Mouse (Mus musculus): Measurements from ENCODE around the gene Lpcat2. TPM values are rescaled to one million over a fixed set of nuclear protein-coding genes. Genes with fewer than 3 reads are reported as not detected.
A peak's percentile ranks its signal among the peaks of the same experiment; 100 is the strongest.

Lpcat2 gene
- polyA plus RNA-seq, 1 experiment from 2014 or later, result 9.2 TPM

- Histone ChIP-seq H3K36me3 (ENCODE audit: insufficient read depth, low read length) (no peaks in the 10 kb centered on the region), H3K27me3 (ENCODE audit: insufficient read depth, low read length) (peaks cover 37% of the 10 kb centered on the region), H3K9me3 (replicated peaks; ENCODE audit: low read length) (no peaks in the 10 kb centered on the region), H3K27ac (no peak overlapping the region), H3K9ac (ENCODE audit: low read depth, low read length) (no peak overlapping the region), H3K4me1 (replicated peaks; ENCODE audit: insufficient read depth, low read length) (0 out of 2 replicates have a peak, but pooled peaks cover 4% of the 10 kb centered on the region), H3K4me3 (replicated peaks; ENCODE audit: low read depth, low read length) (peak overlapping the region; percentile 28), H3K4me2 (ENCODE audit: low read length) (peak overlapping the region; percentile 58)
- whole genome bisulfite sequencing, result 2% methylated on average over 42 of the region's 42 CpGs
- no peak; the same call in 1 of the 2 replicates for TF ChIP-seq CTCF (IDR thresholded peaks at IDR 0.05; ENCODE audit: low read depth)
- DNase-seq (ENCODE audit: low spot score), result no peak
- ATAC-seq (replicated peaks; ENCODE audit: low FRiP score, low read depth), result 0 out of 2 replicates have a peak, but pooled peaks have one; percentile 13
Observed at GRCm38 (mm10) chr8:92960451-92960911, 105.3 kb downstream of the Lpcat2 start.

DNA sequence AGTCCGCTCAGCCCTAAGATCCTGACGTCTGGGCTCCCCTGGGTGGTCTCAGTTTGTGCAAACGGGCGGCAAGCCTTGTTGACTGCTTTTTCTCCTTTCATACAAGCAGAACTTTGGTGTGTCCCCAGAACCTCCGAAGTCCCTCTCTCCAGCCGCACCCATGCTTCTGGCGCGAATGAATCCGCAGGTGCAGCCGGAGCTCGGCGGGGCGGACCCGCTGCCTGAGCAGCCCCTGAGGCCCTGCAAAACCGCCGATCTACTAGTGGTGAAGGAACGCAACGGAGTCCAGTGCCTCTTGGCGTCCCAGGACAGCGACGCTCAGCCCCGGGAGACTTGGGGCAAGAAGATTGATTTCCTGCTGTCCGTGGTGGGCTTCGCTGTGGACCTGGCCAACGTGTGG lies 105.9 kb downstream of the Lpcat2 start:
- DNase-seq (ENCODE audit: low spot score), result peak; percentile 7
- Histone ChIP-seq H3K27ac (no peak overlapping the region), H3K4me2 (ENCODE audit: low read length) (peak overlapping the region; percentile 58), H3K36me3 (ENCODE audit: insufficient read depth, low read length) (no peaks in the 10 kb centered on the region), H3K9ac (ENCODE audit: low read depth, low read length) (no peak overlapping the region), H3K4me1 (replicated peaks; ENCODE audit: insufficient read depth, low read length) (0 out of 2 replicates have a peak, but pooled peaks cover 4% of the 10 kb centered on the region), H3K4me3 (replicated peaks; ENCODE audit: low read depth, low read length) (peak overlapping the region; percentile 28), H3K9me3 (replicated peaks; ENCODE audit: low read length) (no peaks in the 10 kb centered on the region), H3K27me3 (ENCODE audit: insufficient read depth, low read length) (peaks cover 37% of the 10 kb centered on the region)
- ATAC-seq (replicated peaks; ENCODE audit: low FRiP score, low read depth), result no peak
- TF ChIP-seq CTCF (IDR thresholded peaks at IDR 0.05; ENCODE audit: low read depth), result no peak
- 3% methylated on average over 25 of the region's 25 CpGs for WGBS

- Histone ChIP-seq H3K27ac (no peak overlapping the region), H3K4me3 (replicated peaks; ENCODE audit: low read depth, low read length) (no peak overlapping the region), H3K4me1 (replicated peaks; ENCODE audit: insufficient read depth, low read length) (0 out of 2 replicates have a peak, but pooled peaks cover 4% of the 10 kb centered on the region), H3K27me3 (ENCODE audit: insufficient read depth, low read length) (peaks cover 32% of the 10 kb centered on the region), H3K9ac (ENCODE audit: low read depth, low read length) (no peak overlapping the region), H3K4me2 (ENCODE audit: low read length) (no peak overlapping the region), H3K36me3 (ENCODE audit: insufficient read depth, low read length) (no peaks in the 10 kb centered on the region), H3K9me3 (replicated peaks; ENCODE audit: low read length) (no peaks in the 10 kb centered on the region)
- WGBS, result 65% methylated on average over 2 of the region's 2 CpGs
- TF ChIP-seq CTCF (IDR thresholded peaks at IDR 0.05; ENCODE audit: low read depth), result no peak
- ATAC-seq (replicated peaks; ENCODE audit: low FRiP score, low read depth) (no peak), DNase-seq (ENCODE audit: low spot score) (no peak)
Observed at GRCm38 (mm10) chr8:92964556-92964955, 109.4 kb downstream of the Lpcat2 start.

Small RNA genes lying within 50 kb of the gene (microRNA-seq; reads per million reads assigned to microRNA genes)
- not detected for gene Gm22151

Other genes starting within 250 kb of the Lpcat2 start
- gene Irx6, start 181.1 kb upstream of the Lpcat2 start, polyA plus RNA-seq (2015; fragmentation: Nextera tagmentation; extraction: Ambion mirVana), result 0.05 and 0.08 TPM in 2 replicates
- 126 and 136 TPM in 2 replicates for gene Mmp2, start 28.0 kb upstream of the Lpcat2 start, polyA plus RNA-seq (2015; fragmentation: Nextera tagmentation; extraction: Ambion mirVana)
- gene Capns2, start 46.1 kb downstream of the Lpcat2 start, polyA plus RNA-seq (2015; fragmentation: Nextera tagmentation; extraction: Ambion mirVana), result 0.14 TPM in 1 of 2 replicates, not detected in the other
- gene Slc6a2, start 104.7 kb downstream of the Lpcat2 start, polyA plus RNA-seq (2015; fragmentation: Nextera tagmentation; extraction: Ambion mirVana), result 0.03 and 0.12 TPM in 2 replicates
- gene Ces1a, start 192.9 kb downstream of the Lpcat2 start, polyA plus RNA-seq (2015; fragmentation: Nextera tagmentation; extraction: Ambion mirVana), result not detected in 2 replicates
- not detected in 2 replicates for gene Ces1b, start 224.7 kb downstream of the Lpcat2 start, polyA plus RNA-seq (2015; fragmentation: Nextera tagmentation; extraction: Ambion mirVana)

All from kidney, postnatal 0 days (tissue).